Mouse (Mus musculus): ENCODE data around the gene Clns1a. TPM values are rescaled to one million over a fixed set of nuclear protein-coding genes. Genes with fewer than 3 reads are reported as not detected.
A peak's percentile ranks its signal among the peaks of the same experiment; 100 is the strongest.

The Clns1a gene
- polyA plus RNA-seq, 1 experiment: 1.4 TPM

- peaks cover 79% of the 10 kb centered on the region for H3K4me1 ChIP-seq (ENCODE audit: control insufficient read depth)
Observed at GRCm38 (mm10) chr7:97735886-97736420, 39.5 kb downstream of the Clns1a start.

GRCm38 (mm10) chr7:97737256-97737637, 40.8 kb downstream of the Clns1a start:
- H3K9me3 ChIP-seq (ENCODE audit: control insufficient read depth, low read length): no peaks in the 10 kb centered on the region
- TF ChIP-seq TAL1 (IDR thresholded peaks at IDR 0.05; ENCODE audit: low read length) (no peak), GATA1 (IDR thresholded peaks at IDR 0.05; ENCODE audit: low read length) (no peak)
- H3K27me3 ChIP-seq (ENCODE audit: control insufficient read depth): no peaks in the 10 kb centered on the region
- peaks cover 81% of the 10 kb centered on the region for H3K4me1 ChIP-seq (ENCODE audit: control insufficient read depth)
- no peaks in the 10 kb centered on the region for H3K36me3 ChIP-seq (ENCODE audit: control insufficient read depth)
- peak overlapping the region; percentile 69 for H3K4me3 ChIP-seq (replicated peaks)

More at GRCm38 (mm10) chr7:97735886-97736420, 39.5 kb downstream of the Clns1a start:
- Histone ChIP-seq H3K9me3 (ENCODE audit: control insufficient read depth, low read length) (no peaks in the 10 kb centered on the region), H3K4me3 (replicated peaks) (no peak overlapping the region), H3K27me3 (ENCODE audit: control insufficient read depth) (no peaks in the 10 kb centered on the region), H3K36me3 (ENCODE audit: control insufficient read depth) (no peaks in the 10 kb centered on the region; the same call in 1 of the 2 replicates)
- TF ChIP-seq TAL1 (IDR thresholded peaks at IDR 0.05; ENCODE audit: low read length): no peak
- TF ChIP-seq GATA1 (IDR thresholded peaks at IDR 0.05; ENCODE audit: low read length): no peak

- TF ChIP-seq TAL1 (IDR thresholded peaks at IDR 0.05; ENCODE audit: low read length) (no peak), GATA1 (IDR thresholded peaks at IDR 0.05; ENCODE audit: low read length) (no peak)
- H3K9me3 ChIP-seq (ENCODE audit: control insufficient read depth, low read length): no peaks in the 10 kb centered on the region
- H3K4me1 ChIP-seq (ENCODE audit: control insufficient read depth): peaks cover 81% of the 10 kb centered on the region
- H3K36me3 ChIP-seq (ENCODE audit: control insufficient read depth): no peaks in the 10 kb centered on the region
- H3K4me3 ChIP-seq (replicated peaks): peak within 1 kb of the TSS; percentile 69
- no peaks in the 10 kb centered on the region for H3K27me3 ChIP-seq (ENCODE audit: control insufficient read depth)
Observed at GRCm38 (mm10) chr7:97737638-97738456, 41.4 kb downstream of the Clns1a start, which contains the start of gene Aqp11. Aqp11 (minus strand) TSS chr7:97738289.

DNA sequence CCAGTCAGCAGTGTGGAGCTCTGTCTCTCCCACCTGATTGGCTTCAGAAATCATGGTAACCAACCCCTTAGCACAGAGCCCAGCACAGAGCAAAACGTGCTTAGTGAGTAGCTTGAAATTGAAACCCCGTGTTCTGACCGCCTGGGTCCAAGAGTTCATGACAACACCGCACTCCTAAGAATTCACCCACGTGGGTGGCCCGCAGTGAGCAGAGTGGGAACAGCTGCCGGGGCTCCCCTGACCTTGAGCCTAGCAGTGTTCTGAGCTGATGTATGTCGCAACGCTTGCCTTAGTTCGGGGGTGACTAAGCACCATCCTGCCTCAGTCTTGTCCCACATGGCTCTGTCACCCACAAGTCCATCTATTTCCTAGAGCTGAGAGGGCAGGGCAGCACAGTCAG, 44.5 kb downstream of the Clns1a start:
- TF ChIP-seq TAL1 (IDR thresholded peaks at IDR 0.05; ENCODE audit: low read length): no peak
- no peak for TF ChIP-seq GATA1 (IDR thresholded peaks at IDR 0.05; ENCODE audit: low read length)
- Histone ChIP-seq H3K36me3 (ENCODE audit: control insufficient read depth) (no peaks in the 10 kb centered on the region), H3K27me3 (ENCODE audit: control insufficient read depth) (no peaks in the 10 kb centered on the region), H3K9me3 (ENCODE audit: control insufficient read depth, low read length) (no peaks in the 10 kb centered on the region), H3K4me3 (replicated peaks) (no peak overlapping the region), H3K4me1 (ENCODE audit: control insufficient read depth) (peaks cover 62% of the 10 kb centered on the region)

DNA sequence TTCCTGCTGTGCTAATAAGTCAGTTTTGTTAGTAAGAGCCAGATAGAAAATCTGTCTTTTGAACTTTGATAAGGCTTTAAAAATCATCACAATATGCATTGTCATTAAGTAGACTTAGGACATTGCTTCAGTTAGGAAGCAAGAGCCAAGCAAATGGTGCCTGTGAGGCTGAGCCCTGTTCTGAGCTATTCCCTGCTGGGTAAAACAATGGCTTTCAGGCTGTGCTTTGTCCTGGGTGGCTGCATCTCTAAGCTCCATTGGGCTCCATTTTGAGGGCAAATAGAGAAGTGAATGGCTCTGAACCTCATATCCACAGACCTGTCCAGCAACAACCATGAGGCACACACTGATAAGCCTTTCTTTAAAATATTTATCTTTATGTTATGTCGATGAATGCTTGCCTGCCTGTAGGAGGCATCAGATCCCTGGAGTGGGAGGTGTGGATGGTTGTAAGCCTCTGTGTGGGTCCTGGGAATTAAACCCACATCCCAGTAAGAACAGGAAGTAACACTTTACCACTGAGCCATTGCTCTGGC, 45.4 kb downstream of the Clns1a start:
- no peaks in the 10 kb centered on the region for H3K36me3 ChIP-seq (ENCODE audit: control insufficient read depth)
- no peaks in the 10 kb centered on the region for H3K9me3 ChIP-seq (ENCODE audit: control insufficient read depth, low read length)
- no peak overlapping the region for H3K4me3 ChIP-seq (replicated peaks)
- TF ChIP-seq TAL1 (IDR thresholded peaks at IDR 0.05; ENCODE audit: low read length): no peak
- TF ChIP-seq GATA1 (IDR thresholded peaks at IDR 0.05; ENCODE audit: low read length): no peak
- no peaks in the 10 kb centered on the region for H3K27me3 ChIP-seq (ENCODE audit: control insufficient read depth)
- peaks cover 63% of the 10 kb centered on the region for H3K4me1 ChIP-seq (ENCODE audit: control insufficient read depth)

- Histone ChIP-seq H3K36me3 (ENCODE audit: control insufficient read depth) (no peaks in the 10 kb centered on the region), H3K4me3 (replicated peaks) (no peak overlapping the region), H3K9me3 (ENCODE audit: control insufficient read depth, low read length) (no peaks in the 10 kb centered on the region), H3K4me1 (ENCODE audit: control insufficient read depth) (peaks cover 71% of the 10 kb centered on the region), H3K27me3 (ENCODE audit: control insufficient read depth) (no peaks in the 10 kb centered on the region)
- TF ChIP-seq TAL1 (IDR thresholded peaks at IDR 0.05; ENCODE audit: low read length): no peak
- TF ChIP-seq GATA1 (IDR thresholded peaks at IDR 0.05; ENCODE audit: low read length): no peak
Observed at GRCm38 (mm10) chr7:97745299-97745698, 48.9 kb downstream of the Clns1a start.

- Histone ChIP-seq H3K27me3 (ENCODE audit: control insufficient read depth) (no peaks in the 10 kb centered on the region), H3K9me3 (ENCODE audit: control insufficient read depth, low read length) (no peaks in the 10 kb centered on the region), H3K4me1 (ENCODE audit: control insufficient read depth) (peaks cover 54% of the 10 kb centered on the region), H3K36me3 (ENCODE audit: control insufficient read depth) (no peaks in the 10 kb centered on the region), H3K4me3 (replicated peaks) (peak overlapping the region; percentile 37)
- TF ChIP-seq TAL1 (IDR thresholded peaks at IDR 0.05; ENCODE audit: low read length) (no peak), GATA1 (IDR thresholded peaks at IDR 0.05; ENCODE audit: low read length) (peak; percentile 7; the same call in 1 of the 2 replicates)
Observed at GRCm38 (mm10) chr7:97747176-97747707, 50.8 kb downstream of the Clns1a start.

- H3K4me1 ChIP-seq (ENCODE audit: control insufficient read depth): peaks cover 48% of the 10 kb centered on the region
- peak overlapping the region; percentile 68 for H3K4me3 ChIP-seq (replicated peaks)
- no peaks in the 10 kb centered on the region for H3K36me3 ChIP-seq (ENCODE audit: control insufficient read depth)
- H3K9me3 ChIP-seq (ENCODE audit: control insufficient read depth, low read length): no peaks in the 10 kb centered on the region
- TF ChIP-seq TAL1 (IDR thresholded peaks at IDR 0.05; ENCODE audit: low read length): no peak
- TF ChIP-seq GATA1 (IDR thresholded peaks at IDR 0.05; ENCODE audit: low read length): no peak
- H3K27me3 ChIP-seq (ENCODE audit: control insufficient read depth): no peaks in the 10 kb centered on the region
Observed at GRCm38 (mm10) chr7:97747787-97748497, 51.5 kb downstream of the Clns1a start.

Measured in erythroblast, embryonic 14.5 days (primary cell).